Mouse (Mus musculus) liver, embryonic 13.5 days (tissue): ENCODE measurements around the gene Ptgds. TPM values are rescaled to one million over a fixed set of nuclear protein-coding genes. Genes with fewer than 3 reads are reported as not detected.
A peak's percentile ranks its signal among the peaks of the same experiment; 100 is the strongest.

ENCODE experiments used
- ATAC-seq: fragments of 200-750 bp; cut with Nextera tagmentation; 2 replicates; pipeline ENCODE4 v1.8.0; 2017; ENCODE audit warnings: low read depth, mild to moderate bottlenecking, moderate number of reproducible peaks, moderate library complexity
- DNase-seq: peaks from one replicate; pipeline ENCODE4 v3.0.0; 2022
- H3K27ac ChIP-seq: fragments of 300-500 bp; sonication (generic); 2 replicates; pipeline ENCODE4 v1.5.1; 2015; ENCODE audit warnings: moderate library complexity, mild to moderate bottlenecking, inconsistent platforms
- H3K27me3 ChIP-seq: fragments of 300-500 bp; sonication (generic); 2 replicates; pipeline ENCODE4 v1.6.1; 2015; ENCODE audit warnings: mild to moderate bottlenecking, inconsistent platforms
- H3K36me3 ChIP-seq: fragments of 300-500 bp; sonication (generic); 2 replicates; pipeline ENCODE4 v1.6.1; 2015; ENCODE audit warnings: mild to moderate bottlenecking, inconsistent platforms
- H3K4me1 ChIP-seq: fragments of 300-500 bp; sonication (generic); replicated peaks from 2 replicates; pipeline ENCODE4 v1.6.1; 2015; ENCODE audit warnings: inconsistent platforms
- H3K4me2 ChIP-seq: fragments of 300-500 bp; sonication (generic); 2 replicates; pipeline ENCODE4 v1.6.1; 2015; ENCODE audit warnings: inconsistent platforms, mild to moderate bottlenecking, moderate library complexity
- H3K4me3 ChIP-seq: fragments of 300-500 bp; sonication (generic); replicated peaks from 2 replicates; pipeline ENCODE4 v1.5.1; 2015; ENCODE audit warnings: mild to moderate bottlenecking, inconsistent platforms
- H3K9ac ChIP-seq: fragments of 300-500 bp; sonication (generic); 2 replicates; pipeline ENCODE4 v1.6.1; 2015; ENCODE audit warnings: mild to moderate bottlenecking, inconsistent platforms
- H3K9me3 ChIP-seq: fragments of 300-500 bp; sonication (generic); replicated peaks from 2 replicates; pipeline ENCODE4 v1.6.1; 2016; ENCODE audit warnings: inconsistent platforms
- WGBS: fragments of 180-500 bp; shearing (Covaris S2); methylation state at CpG from one replicate; pipeline ENCODE4 v1.1.7; 2015; ENCODE audit not compliant: insufficient replicate concordance; 5-methylcytosine and 5-hydroxymethylcytosine counted together
- polyA plus RNA-seq: library from polyadenylated mRNA; unstranded; fragments of >200 nt; fragmentation: Nextera tagmentation; extraction: Ambion mirVana; gene quantifications from 2 replicates; pipeline ENCODE4 v1.2.1, GENCODE M21; 2015

Gene Ptgds
- 0.38 TPM in 1 of 2 replicates, not detected in the other for polyA plus RNA-seq

DNA sequence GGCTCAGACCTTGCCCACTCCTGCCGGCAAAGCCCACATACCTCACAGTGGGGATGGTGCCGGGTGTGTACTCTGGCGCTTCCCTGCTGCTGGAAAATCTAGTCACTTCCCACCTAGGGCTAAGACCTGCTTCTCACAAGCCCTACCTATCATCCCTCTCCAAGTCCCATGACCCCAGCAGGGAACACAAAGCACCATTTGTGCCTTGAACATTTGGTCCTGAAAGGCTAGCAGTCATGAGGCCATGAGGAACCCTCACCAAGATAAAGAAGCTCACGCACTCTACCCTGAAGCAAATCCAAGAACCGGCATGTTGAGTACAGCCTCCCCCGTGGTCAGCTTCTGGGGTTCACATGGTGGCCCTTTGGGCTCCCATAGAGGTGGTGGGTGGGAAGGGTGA, at the start of gene Ptgds:
TSS of gene Ptgds (minus strand) at position 78 of the 400 bp plus-strand sequence.
- Histone ChIP-seq H3K4me2 (no peak within 1 kb of the TSS), H3K36me3 (no peaks in the 10 kb centered on the region), H3K9me3 (no peaks in the 10 kb centered on the region), H3K9ac (no peak within 1 kb of the TSS), H3K4me1 (peaks cover 10% of the 10 kb centered on the region), H3K27me3 (no peaks in the 10 kb centered on the region), H3K27ac (no peak within 1 kb of the TSS), H3K4me3 (no peak within 1 kb of the TSS)
- DNase-seq (no peak), ATAC-seq (no peak)
- WGBS: 57% methylated on average over 6 of the region's 6 CpGs

- ATAC-seq: no peak
- no peak overlapping the region for H3K4me3 ChIP-seq
- WGBS: 63% methylated on average over 3 of the region's 3 CpGs
- DNase-seq: no peak
- H3K4me1 ChIP-seq: peaks cover 4% of the 10 kb centered on the region; the same call in 1 of the 2 replicates
- H3K4me2 ChIP-seq: no peak overlapping the region
- no peaks in the 10 kb centered on the region for H3K27me3 ChIP-seq
- H3K9me3 ChIP-seq: no peaks in the 10 kb centered on the region
- no peak overlapping the region for H3K27ac ChIP-seq
- peaks cover 11% of the 10 kb centered on the region for H3K36me3 ChIP-seq
- no peak overlapping the region for H3K9ac ChIP-seq
Observed at GRCm38 (mm10) chr2:25509912-25510311, 40.1 kb upstream of the Ptgds start.

DNA sequence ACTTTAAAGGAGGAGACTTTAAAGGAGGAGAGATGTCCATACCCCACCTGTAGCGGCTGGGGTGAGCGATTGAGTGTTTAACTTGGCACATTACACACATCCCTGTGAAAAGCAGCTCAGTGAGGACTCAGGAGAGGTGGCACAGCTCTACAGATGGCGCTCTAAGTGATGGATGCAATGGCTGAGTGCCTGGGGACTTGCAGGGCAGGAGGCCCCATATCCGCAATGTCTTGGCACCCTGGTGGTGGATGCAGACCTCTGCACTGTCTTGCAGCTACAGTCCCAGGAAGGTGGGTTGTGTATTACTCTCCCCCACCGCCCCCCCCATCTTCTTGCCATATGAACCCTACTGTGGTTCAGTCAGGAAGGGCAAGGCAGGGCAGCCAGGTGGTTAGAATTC, 37.1 kb upstream of the Ptgds start:
- no peak overlapping the region for H3K27ac ChIP-seq
- peaks cover 33% of the 10 kb centered on the region for H3K4me1 ChIP-seq
- no peak overlapping the region for H3K4me2 ChIP-seq
- DNase-seq (no peak), ATAC-seq (no peak)
- 48% methylated on average over 5 of the region's 5 CpGs for WGBS
- H3K36me3 ChIP-seq: peaks cover 34% of the 10 kb centered on the region
- no peak overlapping the region for H3K4me3 ChIP-seq
- no peak overlapping the region for H3K9ac ChIP-seq
- H3K9me3 ChIP-seq: no peaks in the 10 kb centered on the region
- no peaks in the 10 kb centered on the region for H3K27me3 ChIP-seq

- WGBS: 86% methylated on average over 4 of the region's 4 CpGs
- no peak for DNase-seq
- Histone ChIP-seq H3K36me3 (peaks cover 34% of the 10 kb centered on the region), H3K4me2 (no peak overlapping the region), H3K4me3 (no peak overlapping the region), H3K27ac (no peak overlapping the region), H3K9me3 (no peaks in the 10 kb centered on the region), H3K9ac (no peak overlapping the region), H3K27me3 (no peaks in the 10 kb centered on the region), H3K4me1 (peaks cover 41% of the 10 kb centered on the region)
- ATAC-seq: no peak
Observed at GRCm38 (mm10) chr2:25505860-25506259, 36.0 kb upstream of the Ptgds start.

- WGBS: 64% methylated on average over 1 of the region's 1 CpGs
- H3K27ac ChIP-seq: no peak overlapping the region
- H3K4me1 ChIP-seq: peaks cover 44% of the 10 kb centered on the region
- H3K4me3 ChIP-seq: no peak overlapping the region
- DNase-seq (no peak), ATAC-seq (no peak)
- no peak overlapping the region for H3K4me2 ChIP-seq
- peaks cover 34% of the 10 kb centered on the region for H3K36me3 ChIP-seq
- H3K9ac ChIP-seq: no peak overlapping the region
- no peaks in the 10 kb centered on the region for H3K27me3 ChIP-seq
- no peaks in the 10 kb centered on the region for H3K9me3 ChIP-seq
Observed at GRCm38 (mm10) chr2:25505000-25505399, 35.2 kb upstream of the Ptgds start.

- WGBS: 57% methylated on average over 19 of the region's 19 CpGs
- peaks cover 49% of the 10 kb centered on the region for H3K4me1 ChIP-seq
- DNase-seq (no peak), ATAC-seq (no peak)
- no peaks in the 10 kb centered on the region for H3K9me3 ChIP-seq
- no peak overlapping the region for H3K4me3 ChIP-seq
- no peak overlapping the region for H3K9ac ChIP-seq
- no peaks in the 10 kb centered on the region for H3K27me3 ChIP-seq
- peaks cover 34% of the 10 kb centered on the region for H3K36me3 ChIP-seq
- no peak overlapping the region for H3K4me2 ChIP-seq
- H3K27ac ChIP-seq: no peak overlapping the region
Observed at GRCm38 (mm10) chr2:25504538-25504937, 34.7 kb upstream of the Ptgds start.

GRCm38 (mm10) chr2:25502726-25503125, 32.9 kb upstream of the Ptgds start:
- Histone ChIP-seq H3K36me3 (peaks cover 34% of the 10 kb centered on the region), H3K27ac (peak overlapping the region; percentile 87), H3K27me3 (no peaks in the 10 kb centered on the region), H3K4me3 (peak overlapping the region; percentile 74; the same call in 1 of the 2 replicates), H3K9ac (peak overlapping the region; percentile 87), H3K4me1 (peaks cover 65% of the 10 kb centered on the region), H3K9me3 (no peaks in the 10 kb centered on the region), H3K4me2 (peak overlapping the region; percentile 84)
- WGBS: 31% methylated on average over 3 of the region's 3 CpGs
- ATAC-seq: peak; percentile 84
- peak; percentile 68 for DNase-seq

DNA sequence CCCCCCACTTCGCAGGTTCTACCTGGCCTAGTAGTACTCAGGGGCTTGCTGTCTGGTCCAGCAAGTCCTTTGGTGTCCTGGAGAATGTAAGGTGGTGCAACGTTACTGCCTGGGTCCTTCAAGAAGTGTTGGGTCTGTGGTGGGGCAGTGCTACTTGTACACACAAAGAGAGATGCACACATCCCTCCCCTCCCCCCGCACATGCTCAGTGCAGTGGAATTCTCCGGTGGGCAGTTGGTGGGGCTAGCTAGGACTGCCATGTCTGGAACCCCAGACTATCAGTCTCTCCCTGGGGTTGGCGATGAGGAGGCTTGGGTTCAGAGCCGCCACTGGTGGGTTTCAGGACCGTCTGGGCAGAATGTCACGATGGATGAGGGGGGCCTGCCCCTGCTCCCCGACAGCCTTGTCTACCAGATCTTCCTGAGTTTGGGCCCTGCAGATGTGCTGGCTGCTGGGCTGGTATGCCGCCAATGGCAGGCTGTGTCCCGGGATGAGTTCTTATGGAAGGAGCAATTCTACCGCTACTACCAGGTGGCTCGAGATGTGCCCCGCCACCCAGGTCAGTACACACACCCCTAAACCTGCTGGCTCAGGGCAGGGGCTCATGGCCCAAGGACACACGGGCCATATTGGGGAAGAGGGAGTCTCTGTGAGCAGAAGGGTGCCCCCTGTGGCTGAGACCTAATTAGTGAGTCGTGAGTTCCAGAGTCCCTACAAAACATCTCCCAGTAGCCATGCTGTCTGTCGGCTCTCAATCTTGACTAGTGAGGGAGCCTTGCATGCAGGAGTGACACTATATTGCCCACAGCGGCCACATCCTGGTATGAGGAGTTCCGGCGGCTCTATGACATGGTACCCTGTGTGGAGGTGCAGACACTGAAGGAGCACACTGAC, 32.0 kb upstream of the Ptgds start, which contains the start of gene C8g:
TSS of gene C8g (minus strand) at position 127 of the 894 bp plus-strand sequence.
- 72% methylated on average over 20 of the region's 20 CpGs for WGBS
- Histone ChIP-seq H3K4me1 (peaks cover 69% of the 10 kb centered on the region), H3K9ac (peak within 1 kb of the TSS; percentile 87), H3K4me3 (peak within 1 kb of the TSS; percentile 74), H3K36me3 (peaks cover 34% of the 10 kb centered on the region), H3K27ac (peak within 1 kb of the TSS; percentile 87), H3K27me3 (no peaks in the 10 kb centered on the region), H3K4me2 (peak within 1 kb of the TSS; percentile 84), H3K9me3 (no peaks in the 10 kb centered on the region)
- ATAC-seq (no peak), DNase-seq (peak; percentile 29)

- WGBS: under 1% methylated on average over 35 of the region's 44 CpGs
- peak within 1 kb of the TSS; percentile 74 for H3K4me3 ChIP-seq
- peak within 1 kb of the TSS; percentile 87 for H3K9ac ChIP-seq
- ATAC-seq (peak; percentile 76), DNase-seq (peak; percentile 79)
- peaks cover 31% of the 10 kb centered on the region for H3K36me3 ChIP-seq
- no peaks in the 10 kb centered on the region for H3K9me3 ChIP-seq
- H3K27me3 ChIP-seq: no peaks in the 10 kb centered on the region
- peaks cover 69% of the 10 kb centered on the region for H3K4me1 ChIP-seq
- peak within 1 kb of the TSS; percentile 87 for H3K27ac ChIP-seq
- H3K4me2 ChIP-seq: peak within 1 kb of the TSS; percentile 84
Observed at GRCm38 (mm10) chr2:25500576-25501405, 30.9 kb upstream of the Ptgds start, which contains the start of gene Fbxw5. TSS of gene Fbxw5 (plus strand) at chr2:25500750.

- Histone ChIP-seq H3K4me3 (peak overlapping the region; percentile 74), H3K4me1 (peaks cover 69% of the 10 kb centered on the region), H3K27me3 (no peaks in the 10 kb centered on the region), H3K9ac (peak overlapping the region; percentile 87), H3K9me3 (no peaks in the 10 kb centered on the region), H3K36me3 (peaks cover 25% of the 10 kb centered on the region), H3K27ac (peak overlapping the region; percentile 74), H3K4me2 (peak overlapping the region; percentile 84)
- DNase-seq (no peak), ATAC-seq (peak; percentile 26)
- 57% methylated on average over 6 of the region's 6 CpGs for WGBS
Observed at GRCm38 (mm10) chr2:25500071-25500575, 30.3 kb upstream of the Ptgds start.
